Mouse (Mus musculus): ENCODE results near the gene Vrtn. TPM values are rescaled to one million over a fixed set of nuclear protein-coding genes. Genes with fewer than 3 reads are reported as not detected.

Vrtn gene
- total RNA-seq, 1 experiment from 2014 or later = not detected

GRCm38 (mm10) chr12:84689051-84689450 lies 48.2 kb downstream of the Vrtn start:
- no peak for DNase-seq

- DNase-seq = no peak
Measured at GRCm38 (mm10) chr12:84691347-84691746, 50.5 kb downstream of the Vrtn start.

- no peak for DNase-seq
Measured at GRCm38 (mm10) chr12:84692141-84692540, 51.3 kb downstream of the Vrtn start.

DNA sequence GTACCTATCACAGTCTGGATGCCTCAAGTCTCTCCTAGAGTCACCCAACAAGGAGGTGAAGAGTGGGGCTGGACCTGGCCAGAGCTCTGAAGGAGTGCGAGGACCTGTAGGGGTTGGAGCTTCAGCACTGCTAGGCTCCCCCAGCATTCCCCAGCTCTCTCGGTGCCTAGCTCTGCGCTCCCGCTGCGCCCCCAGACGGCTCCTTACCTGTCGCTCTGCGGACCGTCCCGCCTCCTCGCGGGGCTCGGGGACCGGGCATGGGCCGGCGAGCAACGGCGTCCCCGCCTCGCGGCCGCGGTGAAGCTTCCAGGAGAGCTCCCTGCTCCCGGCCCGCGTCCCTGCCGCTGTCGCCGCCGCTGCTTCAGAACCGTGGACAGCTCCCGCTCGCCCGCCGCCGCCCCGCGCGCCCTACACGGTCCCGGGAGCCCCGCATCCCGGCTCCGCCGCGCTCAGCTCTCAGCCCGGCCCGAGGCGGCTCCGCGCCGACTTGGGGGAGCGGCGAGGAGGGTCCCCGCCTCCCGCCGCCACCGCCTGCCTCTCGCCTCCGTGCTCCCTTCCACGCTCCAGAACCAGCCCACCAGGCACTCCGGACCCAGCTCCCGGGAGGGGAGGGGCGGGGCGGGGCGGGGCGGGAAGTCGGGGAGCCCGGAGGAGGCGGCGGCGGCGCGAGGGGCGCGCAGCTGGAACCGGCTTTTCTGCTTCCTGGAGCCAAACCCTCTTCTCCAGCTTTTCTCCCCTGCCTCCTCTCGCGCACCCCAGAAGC lies 57.7 kb downstream of the Vrtn start, which contains the start of gene Syndig1l:
TSS of gene Syndig1l (minus strand) at position 513 of the 763 bp plus-strand sequence.
- peak; percentile 92 for DNase-seq

Other genes with a start within 250 kb of the Vrtn start
- gene Entpd5, start 232.0 kb upstream of the Vrtn start, total RNA-seq (2021) = 81.4 and 86.0 TPM in 2 replicates
- 3.9 and 7.2 TPM in 2 replicates for gene Bbof1, start 231.9 kb upstream of the Vrtn start, total RNA-seq (2021)
- 17.1 and 20.8 TPM in 2 replicates for gene Rnf113a2, start 223.8 kb upstream of the Vrtn start, total RNA-seq (2021)
- 232 and 242 TPM in 2 replicates for gene Aldh6a1, start 190.0 kb upstream of the Vrtn start, total RNA-seq (2021)
- 11.6 and 15.2 TPM in 2 replicates for gene Lin52, start 189.6 kb upstream of the Vrtn start, total RNA-seq (2021)
- gene Vsx2, start 71.3 kb upstream of the Vrtn start, total RNA-seq (2021) = not detected in 2 replicates
- gene Abcd4, start 23.6 kb upstream of the Vrtn start, total RNA-seq (2021) = 10.7 and 13.2 TPM in 2 replicates
- 0.49 TPM in 1 of 2 replicates, not detected in the other for gene Syndig1l, start 57.8 kb downstream of the Vrtn start, total RNA-seq (2021)
- gene Npc2, start 132.1 kb downstream of the Vrtn start, total RNA-seq (2021) = 57.2 and 67.4 TPM in 2 replicates
- 98.2 and 115 TPM in 2 replicates for gene Isca2, start 132.2 kb downstream of the Vrtn start, total RNA-seq (2021)
- 11.9 and 12.4 TPM in 2 replicates for gene Ltbp2, start 235.5 kb downstream of the Vrtn start, total RNA-seq (2021)

Measured in adrenal gland, postnatal 14 days (tissue).